Comparison of ENCODE assay signal across 17 mouse cellular contexts in the genomic region with DNA sequence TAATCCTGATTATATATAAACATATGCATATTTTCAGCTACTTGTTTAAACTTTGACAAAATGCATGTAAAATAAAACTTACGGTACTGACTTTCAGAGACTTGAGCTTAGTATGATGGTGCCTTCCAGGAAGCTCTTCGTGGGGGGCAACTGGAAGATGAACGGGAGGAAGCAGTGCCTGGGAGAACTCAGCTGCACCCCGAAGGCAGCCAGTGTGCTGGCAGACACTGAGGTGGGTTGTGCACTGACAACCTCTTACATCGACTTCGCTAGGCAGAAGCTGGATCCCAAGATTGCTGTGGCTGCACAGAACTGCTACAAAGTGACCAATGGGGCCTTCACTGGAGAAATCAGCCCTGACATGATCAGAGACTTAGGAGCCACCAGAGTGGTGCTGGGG.
A peak's percentile ranks its signal among the peaks of the same experiment; 100 is the strongest.
DNase-seq lines count a peak whose midpoint lies in the region; ATAC-seq and TF ChIP-seq lines count a peak whose summit lies in the region.
"Had no signal": no experiment of that assay in that cellular context is flagged by ENCODE, and none has a peak within 500 bp of the region (broad histone marks: within the 10 kb centered on the region; RNA-seq: fewer than 3 reads in every experiment).

No protein-coding gene starts in this region.

- H3K9ac ChIP-seq in lung, embryonic 15.5 days, result no peak overlapping the region
- H3K9ac ChIP-seq: embryonic facial prominence, embryonic 12.5 days; forebrain, embryonic 15.5 days; heart, embryonic 13.5 days; hindbrain, embryonic 12.5 days had no signal

- H3K9me3 ChIP-seq in lung, embryonic 15.5 days, result no peaks in the 10 kb centered on the region
- H3K9me3 ChIP-seq: embryonic facial prominence, embryonic 12.5 days; forebrain, embryonic 15.5 days; heart, embryonic 13.5 days; hindbrain, embryonic 12.5 days had no signal

- peak; percentile 87 for ATAC-seq in lung, embryonic 15.5 days (ENCODE audit: borderline replicate concordance, extremely low read depth, low FRiP score, low TSS enrichment)
- 0 out of 2 replicates have a peak, but pooled peaks have one; percentile 8 for ATAC-seq in monocyte, adult 5-6 weeks (replicated peaks; ENCODE audit: insufficient number of reproducible peaks, low FRiP score, low TSS enrichment, poor library complexity, severe bottlenecking)
- ATAC-seq: forebrain, embryonic 15.5 days; hindbrain, embryonic 16.5 days had no signal

- no peaks in the 10 kb centered on the region for H3K27me3 ChIP-seq in lung, embryonic 15.5 days
- H3K27me3 ChIP-seq: embryonic facial prominence, embryonic 12.5 days; forebrain, embryonic 15.5 days; heart, embryonic 13.5 days; hindbrain, embryonic 12.5 days had no signal

- TF ChIP-seq POLR2A in bone marrow, adult 2 months (IDR thresholded peaks at IDR 0.05; ENCODE audit: borderline replicate concordance, control insufficient read depth, low read depth, low read length), result no peak
- no peak for TF ChIP-seq POLR2A in bone marrow macrophage, adult 2 months (IDR thresholded peaks at IDR 0.05; ENCODE audit: borderline replicate concordance, low read depth, low read length)

- 53% methylated on average over 6 of the region's 6 CpGs for WGBS in lung, embryonic 15.5 days
- WGBS in bone marrow, adult 2 months, result 64% methylated on average over 6 of the region's 6 CpGs

- no peak overlapping the region for H3K4me3 ChIP-seq in lung, embryonic 15.5 days
- no peak overlapping the region for H3K4me3 ChIP-seq in bone marrow, adult 2 months (replicated peaks; ENCODE audit: control insufficient read depth, low read depth, low read length)
- no peak overlapping the region for H3K4me3 ChIP-seq in bone marrow macrophage, adult 2 months (ENCODE audit: insufficient read depth, low read length)
- H3K4me3 ChIP-seq: embryonic facial prominence, embryonic 12.5 days; forebrain, embryonic 15.5 days; heart, embryonic 13.5 days; hindbrain, embryonic 12.5 days had no signal

- H3K4me2 ChIP-seq in lung, embryonic 15.5 days, result no peak overlapping the region
- H3K4me2 ChIP-seq: embryonic facial prominence, embryonic 12.5 days; forebrain, embryonic 15.5 days; heart, embryonic 13.5 days; hindbrain, embryonic 12.5 days had no signal

- peaks cover 13% of the 10 kb centered on the region for H3K4me1 ChIP-seq in lung, embryonic 15.5 days
- H3K4me1 ChIP-seq in bone marrow, adult 2 months (ENCODE audit: control insufficient read depth, insufficient read depth, low read length), result peaks cover 5% of the 10 kb centered on the region
- H3K4me1 ChIP-seq in bone marrow macrophage, adult 2 months (ENCODE audit: control insufficient read depth, insufficient read depth, low read length), result peaks cover 24% of the 10 kb centered on the region
- H3K4me1 ChIP-seq: embryonic facial prominence, embryonic 12.5 days; forebrain, embryonic 15.5 days; hindbrain, embryonic 12.5 days had no signal

- H3K36me3 ChIP-seq in lung, embryonic 15.5 days, result no peaks in the 10 kb centered on the region
- H3K36me3 ChIP-seq: embryonic facial prominence, embryonic 12.5 days; forebrain, embryonic 15.5 days; heart, embryonic 13.5 days; hindbrain, embryonic 12.5 days had no signal

- TF ChIP-seq CTCF in bone marrow, adult 2 months (IDR thresholded peaks at IDR 0.05; ENCODE audit: control insufficient read depth, insufficient read depth, low read length), result no peak
- no peak for TF ChIP-seq CTCF in bone marrow macrophage, adult 2 months (IDR thresholded peaks at IDR 0.05; ENCODE audit: low read depth, low read length)

- H3K27ac ChIP-seq in lung, embryonic 15.5 days, result peak overlapping the region; percentile 88
- H3K27ac ChIP-seq in bone marrow, adult 2 months (ENCODE audit: control insufficient read depth, insufficient read depth, low read depth, low read length, poor library complexity), result peak overlapping the region; percentile 38
- peak overlapping the region; percentile 95 for H3K27ac ChIP-seq in bone marrow macrophage, adult 2 months (ENCODE audit: insufficient read depth, low read depth, low read length)
- H3K27ac ChIP-seq: embryonic facial prominence, embryonic 12.5 days; forebrain, embryonic 15.5 days; heart, embryonic 13.5 days; hindbrain, embryonic 12.5 days had no signal

- DNase-seq in lung, postnatal 10 days, result no peak
- DNase-seq in layer of hippocampus, adult 18-20 months (ENCODE audit: low spot score in 2 of 2), result no peak
- DNase-seq: adrenal gland, postnatal 25 days; cerebellum, adult 11-12 months; cerebellum, adult 9-10 months; cerebellum, postnatal 25 days; gastrocnemius, postnatal 10 days; heart, postnatal 4 days had no signal

Comparison
In these comparisons a context has a peak if more than half of its experiments do, and no peak if none do; other contexts are left out.
1. H3K27ac ChIP-seq: peak in every context shown above with its lines; median percentile 95 in bone marrow macrophage, adult 2 months; 88 in lung, embryonic 15.5 days; 38 in bone marrow, adult 2 months.